Mouse (Mus musculus) liver, adult 2 months (tissue): Measurements from ENCODE around the gene Cpsf2.
"Not testable (repeated sequence)": the region's sequence is repeated elsewhere in the genome, so short reads cannot be mapped to it uniquely, and the experiment has no call there.

ENCODE experiments used
- CTCF ChIP-seq: fragments of 200-500 bp; IDR thresholded peaks from 2 replicates; pipeline ENCODE4 v1.5.1; 2011; ENCODE audit warnings: low read depth, low read length, control low read depth
- POLR2A ChIP-seq: fragments of 200-500 bp; IDR thresholded peaks from 2 replicates; pipeline ENCODE4 v1.6.1; 2011; ENCODE audit warnings: low read length, control low read depth; ENCODE audit not compliant: insufficient read depth; ENCODE audit errors: extremely low read depth

- TF ChIP-seq POLR2A, CTCF: not testable (repeated sequence)
These were observed 20.0 kb upstream of the Cpsf2 start for GRCm38 (mm10) chr12:101955821-101956220.
